Mouse (Mus musculus): ENCODE results near the gene Cbx4. TPM values are rescaled to one million over a fixed set of nuclear protein-coding genes. Genes with fewer than 3 reads are reported as not detected.

Gene Cbx4
- polyA plus RNA-seq, 1 experiment from 2014 or later, result 6.5 TPM

- ATAC-seq, result peak; percentile 83
- Histone ChIP-seq H3K9me3 (ENCODE audit: control insufficient read depth) (no peaks in the 10 kb centered on the region), H3K27ac (ENCODE audit: low read depth, low read length) (peak overlapping the region; percentile 80), H3K4me1 (replicated peaks; ENCODE audit: control insufficient read depth, insufficient read depth, low read length) (peaks cover 28% of the 10 kb centered on the region), H3K36me3 (ENCODE audit: control insufficient read depth, insufficient read depth) (no peaks in the 10 kb centered on the region), H3K4me2 (replicated peaks; ENCODE audit: low read depth) (peak overlapping the region; percentile 94), H3K9ac (ENCODE audit: low read depth, low read length) (0 out of 2 replicates have a peak overlapping the region, but pooled peaks have one; percentile 65), H3K4me3 (ENCODE audit: low read depth, low read length) (peak overlapping the region; percentile 50; the same call in 1 of the 2 replicates), H3K27me3 (replicated peaks; ENCODE audit: control insufficient read depth, insufficient read depth, low read length) (peaks cover 20% of the 10 kb centered on the region)
- TF ChIP-seq CTCF (IDR thresholded peaks at IDR 0.05; ENCODE audit: low read depth), result peak; percentile 92
- WGBS, result 7% methylated on average over 8 of the region's 8 CpGs
Measured at GRCm38 (mm10) chr11:119091598-119091991, 5.6 kb upstream of the Cbx4 start.

DNA sequence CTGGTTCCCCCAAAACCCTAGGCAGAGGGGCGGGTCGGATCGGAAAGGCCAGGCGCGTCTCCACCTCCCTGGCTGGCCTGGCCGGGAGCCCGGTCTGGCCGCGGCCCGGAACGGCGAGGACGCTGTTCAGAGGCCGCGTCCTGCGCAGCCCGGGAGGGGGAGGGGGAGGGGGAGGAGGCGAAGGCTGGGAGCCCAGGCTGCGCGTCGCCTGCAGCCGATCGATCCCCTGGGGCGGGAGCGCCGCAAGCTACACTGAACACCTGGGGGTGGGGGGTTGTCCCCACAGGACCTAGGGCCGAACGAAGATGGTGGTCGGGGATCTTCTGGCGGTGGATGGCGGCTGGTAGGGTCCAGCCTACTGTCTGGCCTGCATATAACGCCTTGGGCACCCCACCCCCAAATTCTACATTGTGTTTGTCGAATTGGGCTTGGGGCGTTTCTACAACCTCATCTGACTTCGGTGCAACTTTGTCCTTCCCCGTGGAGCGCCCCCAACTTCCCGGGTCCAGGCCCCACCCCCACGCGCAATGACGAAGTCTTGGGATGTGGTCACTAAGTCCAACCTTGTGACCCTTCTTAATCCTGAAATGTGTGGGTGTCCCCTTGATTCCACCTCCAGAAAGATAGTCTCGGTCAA, 5.1 kb upstream of the Cbx4 start:
- no peaks in the 10 kb centered on the region for H3K9me3 ChIP-seq (ENCODE audit: control insufficient read depth)
- under 1% methylated on average over 42 of the region's 42 CpGs for WGBS
- peaks cover 30% of the 10 kb centered on the region for H3K4me1 ChIP-seq (replicated peaks; ENCODE audit: control insufficient read depth, insufficient read depth, low read length)
- peak overlapping the region; percentile 94 for H3K4me2 ChIP-seq (replicated peaks; ENCODE audit: low read depth)
- no peak for TF ChIP-seq CTCF (IDR thresholded peaks at IDR 0.05; ENCODE audit: low read depth)
- ATAC-seq, result peak; percentile 58
- H3K4me3 ChIP-seq (ENCODE audit: low read depth, low read length), result peak overlapping the region; percentile 50
- H3K9ac ChIP-seq (ENCODE audit: low read depth, low read length), result peak overlapping the region; percentile 65
- peak overlapping the region; percentile 80 for H3K27ac ChIP-seq (ENCODE audit: low read depth, low read length)
- peaks cover 20% of the 10 kb centered on the region for H3K27me3 ChIP-seq (replicated peaks; ENCODE audit: control insufficient read depth, insufficient read depth, low read length)
- no peaks in the 10 kb centered on the region for H3K36me3 ChIP-seq (ENCODE audit: control insufficient read depth, insufficient read depth)

DNA sequence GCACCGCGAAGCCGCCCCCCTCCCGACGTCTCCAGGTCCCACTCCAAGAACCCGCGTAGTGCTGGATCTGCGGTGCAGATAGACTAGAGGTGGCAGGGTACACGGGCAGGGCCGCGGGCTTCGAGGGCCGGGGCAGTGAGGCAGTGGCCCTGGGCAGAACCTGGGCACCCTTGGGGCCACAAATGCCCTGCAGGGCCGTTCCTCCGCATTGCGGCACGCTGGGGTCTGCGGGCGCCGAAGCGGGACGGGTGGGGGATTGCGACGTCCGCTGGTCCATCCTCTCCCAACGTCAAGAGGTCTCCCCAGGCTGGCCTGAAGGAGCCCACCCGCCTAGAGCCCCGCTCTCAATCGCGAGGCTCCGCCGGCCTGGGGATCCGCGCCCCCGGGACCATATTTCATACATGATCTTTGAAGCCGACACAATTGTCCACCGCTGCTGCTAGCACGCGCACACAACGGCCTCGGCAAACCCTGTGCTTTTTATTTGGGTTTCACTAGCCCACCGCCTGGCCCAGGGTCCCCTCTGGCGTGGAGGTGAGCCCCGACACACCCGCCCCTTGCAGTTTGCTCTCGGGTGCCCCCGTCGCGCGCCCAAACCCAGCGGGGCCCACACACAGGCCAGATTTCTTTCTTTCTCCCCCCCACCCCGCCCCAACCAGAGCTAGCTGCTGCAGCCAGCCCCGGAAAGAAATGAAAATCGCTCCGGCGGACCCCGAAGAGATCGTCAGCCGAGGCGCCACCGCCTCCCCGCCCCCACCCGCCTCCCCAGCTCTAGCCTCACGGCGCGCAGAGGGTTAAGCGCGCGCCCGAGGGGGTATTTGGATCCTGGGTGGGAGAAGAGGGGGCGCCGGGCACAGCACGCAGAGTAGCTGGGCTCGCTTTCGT, 4.3 kb upstream of the Cbx4 start:
- no peak for TF ChIP-seq CTCF (IDR thresholded peaks at IDR 0.05; ENCODE audit: low read depth)
- peak overlapping the region; percentile 65 for H3K9ac ChIP-seq (ENCODE audit: low read depth, low read length)
- no peak for ATAC-seq
- no peaks in the 10 kb centered on the region for H3K36me3 ChIP-seq (ENCODE audit: control insufficient read depth, insufficient read depth)
- WGBS, result under 1% methylated on average over 66 of the region's 75 CpGs
- H3K27me3 ChIP-seq (replicated peaks; ENCODE audit: control insufficient read depth, insufficient read depth, low read length), result peaks cover 20% of the 10 kb centered on the region
- H3K27ac ChIP-seq (ENCODE audit: low read depth, low read length), result peak overlapping the region; percentile 80
- peak overlapping the region; percentile 50 for H3K4me3 ChIP-seq (ENCODE audit: low read depth, low read length)
- peak overlapping the region; percentile 94 for H3K4me2 ChIP-seq (replicated peaks; ENCODE audit: low read depth)
- no peaks in the 10 kb centered on the region for H3K9me3 ChIP-seq (ENCODE audit: control insufficient read depth)
- H3K4me1 ChIP-seq (replicated peaks; ENCODE audit: control insufficient read depth, insufficient read depth, low read length), result peaks cover 30% of the 10 kb centered on the region

- TF ChIP-seq CTCF (IDR thresholded peaks at IDR 0.05; ENCODE audit: low read depth), result no peak
- peaks cover 30% of the 10 kb centered on the region for H3K4me1 ChIP-seq (replicated peaks; ENCODE audit: control insufficient read depth, insufficient read depth, low read length)
- H3K36me3 ChIP-seq (ENCODE audit: control insufficient read depth, insufficient read depth), result no peaks in the 10 kb centered on the region
- no peak for ATAC-seq
- peaks cover 20% of the 10 kb centered on the region for H3K27me3 ChIP-seq (replicated peaks; ENCODE audit: control insufficient read depth, insufficient read depth, low read length)
- peak overlapping the region; percentile 65 for H3K9ac ChIP-seq (ENCODE audit: low read depth, low read length)
- H3K9me3 ChIP-seq (ENCODE audit: control insufficient read depth), result no peaks in the 10 kb centered on the region
- no peak overlapping the region for H3K27ac ChIP-seq (ENCODE audit: low read depth, low read length)
- under 1% methylated on average over 41 of the region's 41 CpGs for WGBS
- peak overlapping the region; percentile 50 for H3K4me3 ChIP-seq (ENCODE audit: low read depth, low read length)
- H3K4me2 ChIP-seq (replicated peaks; ENCODE audit: low read depth), result peak overlapping the region; percentile 94
Measured at GRCm38 (mm10) chr11:119089235-119090075, 3.4 kb upstream of the Cbx4 start.

- TF ChIP-seq CTCF (IDR thresholded peaks at IDR 0.05; ENCODE audit: low read depth), result peak; percentile 65
- H3K27ac ChIP-seq (ENCODE audit: low read depth, low read length), result no peak overlapping the region
- peak overlapping the region; percentile 50; the same call in 1 of the 2 replicates for H3K4me3 ChIP-seq (ENCODE audit: low read depth, low read length)
- no peak for ATAC-seq
- H3K9ac ChIP-seq (ENCODE audit: low read depth, low read length), result no peak overlapping the region
- no peaks in the 10 kb centered on the region for H3K9me3 ChIP-seq (ENCODE audit: control insufficient read depth)
- H3K4me2 ChIP-seq (replicated peaks; ENCODE audit: low read depth), result peak overlapping the region; percentile 94
- no peaks in the 10 kb centered on the region for H3K36me3 ChIP-seq (ENCODE audit: control insufficient read depth, insufficient read depth)
- WGBS, result 10% methylated on average over 28 of the region's 28 CpGs
- H3K4me1 ChIP-seq (replicated peaks; ENCODE audit: control insufficient read depth, insufficient read depth, low read length), result peaks cover 36% of the 10 kb centered on the region
- peaks cover 20% of the 10 kb centered on the region for H3K27me3 ChIP-seq (replicated peaks; ENCODE audit: control insufficient read depth, insufficient read depth, low read length)
Measured at GRCm38 (mm10) chr11:119088391-119089234, 2.6 kb upstream of the Cbx4 start.

Data from intestine, postnatal 0 days (tissue).